Mouse (Mus musculus) liver, adult 2 months (tissue): ENCODE measurements around the gene Lyrm7. TPM values are rescaled to one million over a fixed set of nuclear protein-coding genes. Genes with fewer than 3 reads are reported as not detected.

Experiments
- DNase-seq: peaks from one replicate; pipeline ENCODE4 v3.0.0-alpha.2; 2011; ENCODE audit warnings: low read depth, low spot score; ENCODE audit errors: extremely low read depth
- H3K27ac ChIP-seq: fragments of 200-500 bp; replicated peaks from 2 replicates; pipeline ENCODE4 v1.5.1; 2012; ENCODE audit warnings: low read depth, mild to moderate bottlenecking, control low read depth, inconsistent platforms, low read length; ENCODE audit not compliant: insufficient read depth
- H3K27me3 ChIP-seq: fragments of 200-500 bp; 2 replicates; pipeline ENCODE4 v1.6.1; 2012; ENCODE audit warnings: mild to moderate bottlenecking, moderate library complexity, low read length, inconsistent platforms; ENCODE audit not compliant: control insufficient read depth, insufficient read depth
- H3K36me3 ChIP-seq: fragments of 200-500 bp; 2 replicates; pipeline ENCODE4 v1.6.1; 2012; ENCODE audit warnings: low read length, inconsistent platforms; ENCODE audit not compliant: control insufficient read depth, insufficient read depth
- H3K4me1 ChIP-seq: fragments of 200-500 bp; 2 replicates; pipeline ENCODE4 v1.6.1; 2011; ENCODE audit warnings: low read length; ENCODE audit not compliant: control insufficient read depth, insufficient read depth
- H3K4me3 ChIP-seq: fragments of 200-500 bp; 2 replicates; pipeline ENCODE4 v1.5.1; 2011; ENCODE audit warnings: low read depth, mild to moderate bottlenecking, control low read depth, low read length, moderate library complexity; ENCODE audit not compliant: insufficient read depth
- H3K79me2 ChIP-seq: fragments of 200-500 bp; 2 replicates; pipeline ENCODE4 v1.6.1; 2012; ENCODE audit warnings: inconsistent platforms, mild to moderate bottlenecking, low read length, moderate library complexity; ENCODE audit not compliant: control insufficient read depth, insufficient read depth
- H3K9ac ChIP-seq: fragments of 200-500 bp; 2 replicates; pipeline ENCODE4 v1.6.1; 2012; ENCODE audit warnings: low read depth, mild to moderate bottlenecking, control low read depth, inconsistent platforms, low read length
- CTCF ChIP-seq: fragments of 200-500 bp; IDR thresholded peaks from 2 replicates; pipeline ENCODE4 v1.5.1; 2011; ENCODE audit warnings: low read depth, low read length, control low read depth
- POLR2A ChIP-seq: fragments of 200-500 bp; IDR thresholded peaks from 2 replicates; pipeline ENCODE4 v1.6.1; 2011; ENCODE audit warnings: low read length, control low read depth; ENCODE audit not compliant: insufficient read depth; ENCODE audit errors: extremely low read depth
- WGBS: fragments of 180-500 bp; shearing (Covaris S2); methylation state at CpG from one replicate; pipeline ENCODE4 v1.1.7; 2018; 5-methylcytosine and 5-hydroxymethylcytosine counted together
- polyA plus RNA-seq: library from polyadenylated mRNA; depleted of rRNA; stranded (reverse); fragments of >200 nt; gene quantifications from 2 replicates; pipeline ENCODE4 v1.2.3, GENCODE M21; 2012
- total RNA-seq: library from RNA; depleted of rRNA; stranded (reverse); fragments of >200 nt; gene quantifications from 2 replicates; pipeline ENCODE4 v1.2.3, GENCODE M21; 2014

Gene Lyrm7
- total and polyA plus RNA-seq, 2 experiments = 1.2 to 1.8 TPM

GRCm38 (mm10) chr11:54787488-54788474 lies 72.9 kb downstream of the Lyrm7 start, which contains the start of gene Cdc42se2:
TSS of gene Cdc42se2 (minus strand) at chr11:54787675.
- TF ChIP-seq POLR2A (peak; percentile 86), CTCF (no peak)
- H3K79me2 ChIP-seq = peaks cover 9% of the 10 kb centered on the region; the same call in 1 of the 2 replicates
- peak within 1 kb of the TSS; percentile 88 for H3K9ac ChIP-seq
- WGBS = 4% methylated on average over 56 of the region's 56 CpGs
- peaks cover 1% of the 10 kb centered on the region; the same call in 1 of the 2 replicates for H3K4me1 ChIP-seq
- peak within 1 kb of the TSS; percentile 63 for H3K27ac ChIP-seq
- no peaks in the 10 kb centered on the region for H3K27me3 ChIP-seq
- peak within 1 kb of the TSS; percentile 79 for H3K4me3 ChIP-seq
- no peaks in the 10 kb centered on the region for H3K36me3 ChIP-seq
- peak; percentile 78 for DNase-seq

GRCm38 (mm10) chr11:54786858-54787487 lies 73.7 kb downstream of the Lyrm7 start:
- Histone ChIP-seq H3K27ac (peak overlapping the region; percentile 63), H3K4me1 (peaks cover 1% of the 10 kb centered on the region; the same call in 1 of the 2 replicates), H3K4me3 (peak overlapping the region; percentile 79), H3K9ac (peak overlapping the region; percentile 88), H3K27me3 (no peaks in the 10 kb centered on the region), H3K36me3 (no peaks in the 10 kb centered on the region), H3K79me2 (peaks cover 12% of the 10 kb centered on the region; the same call in 1 of the 2 replicates)
- WGBS = under 1% methylated on average over 54 of the region's 54 CpGs
- TF ChIP-seq CTCF (no peak), POLR2A (no peak)
- DNase-seq = peak; percentile 28

- 88% methylated on average over 3 of the region's 3 CpGs for WGBS
- no peak overlapping the region for H3K9ac ChIP-seq
- TF ChIP-seq CTCF (no peak), POLR2A (no peak)
These were observed 75.2 kb downstream of the Lyrm7 start for GRCm38 (mm10) chr11:54785566-54785965.

GRCm38 (mm10) chr11:54784436-54784835 lies 76.3 kb downstream of the Lyrm7 start:
- WGBS = 94% methylated on average over 3 of the region's 3 CpGs

More at GRCm38 (mm10) chr11:54785566-54785965, 75.2 kb downstream of the Lyrm7 start:
- peaks cover 1% of the 10 kb centered on the region; the same call in 1 of the 2 replicates for H3K4me1 ChIP-seq
- H3K36me3 ChIP-seq = no peaks in the 10 kb centered on the region
- DNase-seq = no peak
- peaks cover 17% of the 10 kb centered on the region; the same call in 1 of the 2 replicates for H3K79me2 ChIP-seq
- H3K4me3 ChIP-seq = no peak overlapping the region
- H3K27ac ChIP-seq = no peak overlapping the region
- no peaks in the 10 kb centered on the region for H3K27me3 ChIP-seq

GRCm38 (mm10) chr11:54782253-54782652 lies 78.5 kb downstream of the Lyrm7 start:
- no peaks in the 10 kb centered on the region; the same call in 1 of the 2 replicates for H3K4me1 ChIP-seq
- no peak overlapping the region for H3K27ac ChIP-seq
- 79% methylated on average over 6 of the region's 6 CpGs for WGBS

More at GRCm38 (mm10) chr11:54784436-54784835, 76.3 kb downstream of the Lyrm7 start:
- no peak for DNase-seq
- Histone ChIP-seq H3K27ac (no peak overlapping the region), H3K9ac (no peak overlapping the region), H3K4me3 (no peak overlapping the region), H3K27me3 (no peaks in the 10 kb centered on the region), H3K4me1 (peaks cover 1% of the 10 kb centered on the region; the same call in 1 of the 2 replicates), H3K79me2 (peaks cover 22% of the 10 kb centered on the region; the same call in 1 of the 2 replicates), H3K36me3 (no peaks in the 10 kb centered on the region)
- no peak for TF ChIP-seq CTCF

More at GRCm38 (mm10) chr11:54782253-54782652, 78.5 kb downstream of the Lyrm7 start:
- no peak overlapping the region for H3K4me3 ChIP-seq
- H3K36me3 ChIP-seq = no peaks in the 10 kb centered on the region
- DNase-seq = no peak
- H3K27me3 ChIP-seq = no peaks in the 10 kb centered on the region
- peaks cover 26% of the 10 kb centered on the region; the same call in 1 of the 2 replicates for H3K79me2 ChIP-seq
- H3K9ac ChIP-seq = no peak overlapping the region
- TF ChIP-seq POLR2A = no peak
- TF ChIP-seq CTCF = no peak
